In the genomic region with DNA sequence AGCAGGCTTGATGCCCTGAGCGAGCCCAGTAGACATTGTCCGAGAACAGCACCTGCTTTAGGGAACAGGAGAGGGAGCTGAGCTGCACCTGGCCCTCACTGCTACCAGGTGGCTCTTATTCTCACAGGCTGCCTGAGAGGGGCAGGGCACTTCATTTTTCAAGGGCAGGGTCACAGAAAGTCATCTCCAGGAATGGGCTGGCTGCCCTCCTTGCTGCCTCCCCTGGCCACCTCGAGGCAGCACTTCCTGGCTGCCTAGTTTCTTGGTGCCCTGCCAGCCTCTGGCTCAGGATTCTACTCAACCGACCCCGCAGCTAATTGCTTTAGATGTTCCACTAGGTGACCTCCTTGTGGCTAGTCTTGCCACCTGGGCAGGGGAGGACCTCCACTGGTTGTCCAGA, we compare ENCODE assay signal across 10 mouse cellular contexts. TPM values are rescaled to one million over a fixed set of nuclear protein-coding genes. Genes with fewer than 3 reads are reported as not detected.
DNase-seq lines count a peak whose midpoint lies in the region; ATAC-seq and TF ChIP-seq lines count a peak whose summit lies in the region.
"Had no signal": no experiment of that assay in that cellular context is flagged by ENCODE, and none has a peak within 500 bp of the region (broad histone marks: within the 10 kb centered on the region; RNA-seq: fewer than 3 reads in every experiment).

No protein-coding gene starts in this region.

- H3K4me3 ChIP-seq in liver, adult 2 months (ENCODE audit: insufficient read depth, low read depth, low read length), result no peak overlapping the region
- H3K4me3 ChIP-seq in liver, embryonic 12.5 days, result no peak overlapping the region
- peak overlapping the region; percentile 59 for H3K4me3 ChIP-seq in heart, embryonic 15.5 days
- peak overlapping the region; percentile 50; the same call in 1 of the 2 replicates for H3K4me3 ChIP-seq in kidney, embryonic 16.5 days (ENCODE audit: low read length)
- H3K4me3 ChIP-seq in small intestine, adult 2 months (ENCODE audit: low read depth, low read length), result peak overlapping the region; percentile 93
- no peak overlapping the region for H3K4me3 ChIP-seq in hindbrain, embryonic 16.5 days (ENCODE audit: low read length)

- TF ChIP-seq POLR2A in liver, adult 2 months (IDR thresholded peaks at IDR 0.05; ENCODE audit: extremely low read depth, insufficient read depth, low read length), result no peak
- TF ChIP-seq POLR2A in small intestine, adult 2 months (IDR thresholded peaks at IDR 0.05; ENCODE audit: low read depth, low read length), result no peak; the same call in 1 of the 2 replicates

- 43% methylated on average over 5 of the region's 5 CpGs for WGBS in liver, adult 2 months
- 44% methylated on average over 5 of the region's 5 CpGs for WGBS in liver, embryonic 12.5 days (ENCODE audit: insufficient replicate concordance)
- WGBS in heart, embryonic 15.5 days, result 15% methylated on average over 5 of the region's 5 CpGs
- 21% methylated on average over 5 of the region's 5 CpGs for WGBS in kidney, embryonic 16.5 days
- 5% methylated on average over 5 of the region's 5 CpGs for WGBS in small intestine, adult 2 months
- 41% methylated on average over 5 of the region's 5 CpGs for WGBS in hindbrain, embryonic 16.5 days

- DNase-seq in liver, adult 2 months (ENCODE audit: extremely low read depth, low read depth, low spot score), result no peak
- DNase-seq in frontal cortex, postnatal 36 days (ENCODE audit: low spot score in 2 of 2), result no peak

- no peaks in the 10 kb centered on the region for H3K79me2 ChIP-seq in liver, adult 2 months (ENCODE audit: control insufficient read depth, insufficient read depth, low read length)

- H3K27me3 ChIP-seq in liver, adult 2 months (ENCODE audit: control insufficient read depth, insufficient read depth, low read length), result no peaks in the 10 kb centered on the region
- H3K27me3 ChIP-seq in liver, embryonic 12.5 days (replicated peaks), result peaks cover 71% of the 10 kb centered on the region
- H3K27me3 ChIP-seq in heart, embryonic 15.5 days, result peaks cover 29% of the 10 kb centered on the region
- peaks cover 52% of the 10 kb centered on the region for H3K27me3 ChIP-seq in kidney, embryonic 16.5 days (ENCODE audit: insufficient read depth, low read length)
- H3K27me3 ChIP-seq in small intestine, adult 2 months (ENCODE audit: control insufficient read depth, insufficient read depth, low read length), result 0 out of 2 replicates have a peak, but pooled peaks cover 4% of the 10 kb centered on the region
- H3K27me3 ChIP-seq in hindbrain, embryonic 16.5 days (replicated peaks; ENCODE audit: control insufficient read depth, insufficient read depth, low read length), result peaks cover 32% of the 10 kb centered on the region

- H3K4me2 ChIP-seq in liver, embryonic 12.5 days, result no peak overlapping the region
- H3K4me2 ChIP-seq in heart, embryonic 15.5 days, result peak overlapping the region; percentile 79
- H3K4me2 ChIP-seq in kidney, embryonic 16.5 days (replicated peaks; ENCODE audit: low read depth, low read length), result peak overlapping the region; percentile 81
- no peak overlapping the region for H3K4me2 ChIP-seq in hindbrain, embryonic 16.5 days (ENCODE audit: low read length)

- H3K9me3 ChIP-seq in liver, embryonic 12.5 days (replicated peaks), result no peaks in the 10 kb centered on the region
- no peaks in the 10 kb centered on the region for H3K9me3 ChIP-seq in heart, embryonic 15.5 days (replicated peaks)
- H3K9me3 ChIP-seq in kidney, embryonic 16.5 days (ENCODE audit: low read length), result no peaks in the 10 kb centered on the region
- no peaks in the 10 kb centered on the region for H3K9me3 ChIP-seq in hindbrain, embryonic 16.5 days (ENCODE audit: control insufficient read depth, low read length)
- H3K9me3 ChIP-seq: hindbrain, embryonic 12.5 days; limb, embryonic 15.5 days had no signal

- H3K36me3 ChIP-seq in liver, adult 2 months (ENCODE audit: control insufficient read depth, insufficient read depth, low read length), result no peaks in the 10 kb centered on the region
- no peaks in the 10 kb centered on the region for H3K36me3 ChIP-seq in liver, embryonic 12.5 days
- no peaks in the 10 kb centered on the region for H3K36me3 ChIP-seq in heart, embryonic 15.5 days
- H3K36me3 ChIP-seq in kidney, embryonic 16.5 days (ENCODE audit: insufficient read depth, low read length), result no peaks in the 10 kb centered on the region
- no peaks in the 10 kb centered on the region for H3K36me3 ChIP-seq in small intestine, adult 2 months (ENCODE audit: control insufficient read depth, insufficient read depth, low read length)
- H3K36me3 ChIP-seq in hindbrain, embryonic 16.5 days (ENCODE audit: control insufficient read depth, insufficient read depth, low read length), result no peaks in the 10 kb centered on the region
- H3K36me3 ChIP-seq: hindbrain, embryonic 12.5 days; limb, embryonic 15.5 days had no signal

- H3K9ac ChIP-seq in liver, adult 2 months (ENCODE audit: low read depth, low read length), result no peak overlapping the region
- H3K9ac ChIP-seq in liver, embryonic 12.5 days, result no peak overlapping the region
- H3K9ac ChIP-seq in heart, embryonic 15.5 days, result peak overlapping the region; percentile 69
- H3K9ac ChIP-seq in kidney, embryonic 16.5 days (replicated peaks; ENCODE audit: low read length), result peak overlapping the region; percentile 63; the same call in 1 of the 2 replicates
- no peak overlapping the region for H3K9ac ChIP-seq in hindbrain, embryonic 16.5 days (ENCODE audit: low read depth, low read length)
- H3K9ac ChIP-seq: hindbrain, embryonic 12.5 days; limb, embryonic 15.5 days had no signal

- no peaks in the 10 kb centered on the region for H3K4me1 ChIP-seq in liver, adult 2 months (ENCODE audit: control insufficient read depth, insufficient read depth, low read length)
- H3K4me1 ChIP-seq in liver, embryonic 12.5 days, result peaks cover 21% of the 10 kb centered on the region
- peaks cover 64% of the 10 kb centered on the region for H3K4me1 ChIP-seq in heart, embryonic 15.5 days (replicated peaks)
- peaks cover 29% of the 10 kb centered on the region for H3K4me1 ChIP-seq in kidney, embryonic 16.5 days (ENCODE audit: insufficient read depth, low read length)
- peaks cover 20% of the 10 kb centered on the region; the same call in 1 of the 2 replicates for H3K4me1 ChIP-seq in small intestine, adult 2 months (ENCODE audit: control insufficient read depth, insufficient read depth, insufficient read length, low read length)
- peaks cover 8% of the 10 kb centered on the region; the same call in 1 of the 2 replicates for H3K4me1 ChIP-seq in hindbrain, embryonic 16.5 days (ENCODE audit: control insufficient read depth, insufficient read depth, low read depth, low read length)

- peak overlapping the region; percentile 20; the same call in 1 of the 2 replicates for H3K27ac ChIP-seq in liver, adult 2 months (replicated peaks; ENCODE audit: insufficient read depth, low read depth, low read length)
- no peak overlapping the region for H3K27ac ChIP-seq in liver, embryonic 12.5 days
- H3K27ac ChIP-seq in heart, embryonic 15.5 days, result peak overlapping the region; percentile 94
- peak overlapping the region; percentile 45 for H3K27ac ChIP-seq in kidney, embryonic 16.5 days (ENCODE audit: low read length)
- H3K27ac ChIP-seq in small intestine, adult 2 months (ENCODE audit: insufficient read depth, low read depth, low read length), result peak overlapping the region; percentile 75
- H3K27ac ChIP-seq in hindbrain, embryonic 16.5 days (ENCODE audit: low read depth, low read length), result no peak overlapping the region
- H3K27ac ChIP-seq: hindbrain, embryonic 12.5 days; limb, embryonic 15.5 days had no signal

- no peak for TF ChIP-seq CTCF in liver, adult 2 months (IDR thresholded peaks at IDR 0.05; ENCODE audit: low read depth, low read length)
- no peak for TF ChIP-seq CTCF in small intestine, adult 2 months (IDR thresholded peaks at IDR 0.05; ENCODE audit: extremely low read depth, insufficient read length, insufficient replicate concordance, low read depth, low read length)

- no peak for ATAC-seq in liver, embryonic 12.5 days
- no peak; the same call in 1 of the 2 replicates for ATAC-seq in heart, embryonic 15.5 days (replicated peaks; ENCODE audit: insufficient number of reproducible peaks, insufficient read depth, low FRiP score, low read depth)
- ATAC-seq in kidney, embryonic 16.5 days (ENCODE audit: low FRiP score, low TSS enrichment), result 0 out of 2 replicates have a peak, but pooled peaks have one; percentile 25
- no peak for ATAC-seq in erythroblast, adult 5-6 weeks (replicated peaks; ENCODE audit: low FRiP score, poor library complexity, severe bottlenecking)
- ATAC-seq in hindbrain, embryonic 16.5 days, result no peak

RNA-seq across cellular contexts. Expression of a gene that starts 2.0 kb away (rescaled TPM):
- 1.3 and 3.4 TPM in 2 replicates for total RNA-seq in liver, adult 2 months (2014; rRNA removed)
- 0.91 and 2.5 TPM in 2 replicates for polyA plus RNA-seq in liver, adult 2 months (2012; rRNA removed)
- polyA plus RNA-seq in liver, embryonic 12.5 days (2016; fragmentation: Nextera tagmentation; extraction: Ambion mirVana), result 0.21 and 0.61 TPM in 2 replicates
- 25.8 and 27.5 TPM in 2 replicates for polyA plus RNA-seq in heart, embryonic 15.5 days (2015; fragmentation: Nextera tagmentation; extraction: Ambion mirVana)
- polyA plus RNA-seq in kidney, embryonic 16.5 days (2015; fragmentation: Nextera tagmentation; extraction: Ambion mirVana), result 9.2 and 9.8 TPM in 2 replicates
- 24.0 and 41.8 TPM in 2 replicates for polyA plus RNA-seq in small intestine, adult 2 months (2012; rRNA removed)
- total RNA-seq in erythroblast, adult 5-6 weeks (2015; ENCODE audit: low replicate concordance), result not detected in 2 replicates
- total RNA-seq in erythroblast, adult 5-6 weeks (2017; ENCODE audit: low replicate concordance), result not detected in 2 replicates
- 1.3 and 2.2 TPM in 2 replicates for polyA plus RNA-seq in hindbrain, embryonic 16.5 days (2015; fragmentation: Nextera tagmentation; extraction: Ambion mirVana)

RNA-seq across cellular contexts. Expression of a gene that starts 13.8 kb away (rescaled TPM):
- under 0.01 and 0.07 TPM in 2 replicates for total RNA-seq in liver, adult 2 months (2014; rRNA removed)
- 0.02 TPM in 1 of 2 replicates, not detected in the other for polyA plus RNA-seq in liver, adult 2 months (2012; rRNA removed)
- polyA plus RNA-seq in liver, embryonic 12.5 days (2016; fragmentation: Nextera tagmentation; extraction: Ambion mirVana), result 1.3 and 1.6 TPM in 2 replicates
- polyA plus RNA-seq in heart, embryonic 15.5 days (2015; fragmentation: Nextera tagmentation; extraction: Ambion mirVana), result 3.8 and 4.7 TPM in 2 replicates
- polyA plus RNA-seq in kidney, embryonic 16.5 days (2015; fragmentation: Nextera tagmentation; extraction: Ambion mirVana), result 6.0 and 6.9 TPM in 2 replicates
- 11.9 and 13.1 TPM in 2 replicates for polyA plus RNA-seq in small intestine, adult 2 months (2012; rRNA removed)
- not detected in 2 replicates for total RNA-seq in erythroblast, adult 5-6 weeks (2015; ENCODE audit: low replicate concordance)
- not detected in 2 replicates for total RNA-seq in erythroblast, adult 5-6 weeks (2017; ENCODE audit: low replicate concordance)
- 2.1 and 3.2 TPM in 2 replicates for polyA plus RNA-seq in hindbrain, embryonic 16.5 days (2015; fragmentation: Nextera tagmentation; extraction: Ambion mirVana)

RNA-seq across cellular contexts. Expression of a gene that starts 39.2 kb away (rescaled TPM):
- 11.9 and 13.4 TPM in 2 replicates for total RNA-seq in liver, adult 2 months (2014; rRNA removed)
- 45.6 and 47.7 TPM in 2 replicates for polyA plus RNA-seq in liver, adult 2 months (2012; rRNA removed)
- polyA plus RNA-seq in liver, embryonic 12.5 days (2016; fragmentation: Nextera tagmentation; extraction: Ambion mirVana), result 50.2 and 50.5 TPM in 2 replicates
- polyA plus RNA-seq in heart, embryonic 15.5 days (2015; fragmentation: Nextera tagmentation; extraction: Ambion mirVana), result 45.7 and 66.2 TPM in 2 replicates
- polyA plus RNA-seq in kidney, embryonic 16.5 days (2015; fragmentation: Nextera tagmentation; extraction: Ambion mirVana), result 104 and 120 TPM in 2 replicates
- 46.9 and 60.0 TPM in 2 replicates for polyA plus RNA-seq in small intestine, adult 2 months (2012; rRNA removed)
- total RNA-seq in erythroblast, adult 5-6 weeks (2015; ENCODE audit: low replicate concordance), result 1.3 and 11.1 TPM in 2 replicates
- total RNA-seq in erythroblast, adult 5-6 weeks (2017; ENCODE audit: low replicate concordance), result 5.3 and 16.4 TPM in 2 replicates
- polyA plus RNA-seq in hindbrain, embryonic 16.5 days (2015; fragmentation: Nextera tagmentation; extraction: Ambion mirVana), result 97.4 and 98.7 TPM in 2 replicates

RNA-seq across cellular contexts. Expression of a gene that starts 55.7 kb away (rescaled TPM):
- 363 and 420 TPM in 2 replicates for total RNA-seq in liver, adult 2 months (2014; rRNA removed)
- 616 and 625 TPM in 2 replicates for polyA plus RNA-seq in liver, adult 2 months (2012; rRNA removed)
- 154 TPM in 2 replicates for polyA plus RNA-seq in liver, embryonic 12.5 days (2016; fragmentation: Nextera tagmentation; extraction: Ambion mirVana)
- 780 and 813 TPM in 2 replicates for polyA plus RNA-seq in heart, embryonic 15.5 days (2015; fragmentation: Nextera tagmentation; extraction: Ambion mirVana)
- polyA plus RNA-seq in kidney, embryonic 16.5 days (2015; fragmentation: Nextera tagmentation; extraction: Ambion mirVana), result 643 and 698 TPM in 2 replicates
- polyA plus RNA-seq in small intestine, adult 2 months (2012; rRNA removed), result 206 and 227 TPM in 2 replicates
- total RNA-seq in erythroblast, adult 5-6 weeks (2015; ENCODE audit: low replicate concordance), result 59.4 and 65.9 TPM in 2 replicates
- 40.8 and 80.4 TPM in 2 replicates for total RNA-seq in erythroblast, adult 5-6 weeks (2017; ENCODE audit: low replicate concordance)
- 532 and 585 TPM in 2 replicates for polyA plus RNA-seq in hindbrain, embryonic 16.5 days (2015; fragmentation: Nextera tagmentation; extraction: Ambion mirVana)

Comparison
In these comparisons a context has a peak if more than half of its experiments do, and no peak if none do; other contexts are left out.
1. H3K27ac ChIP-seq: peak in liver, adult 2 months (single experiment), heart, embryonic 15.5 days (single experiment), kidney, embryonic 16.5 days (single experiment) and small intestine, adult 2 months (single experiment); none in liver, embryonic 12.5 days (single experiment) and hindbrain, embryonic 16.5 days (single experiment).
2. H3K4me3 ChIP-seq: peak in heart, embryonic 15.5 days (single experiment), kidney, embryonic 16.5 days (single experiment) and small intestine, adult 2 months (single experiment); none in liver, adult 2 months (single experiment), liver, embryonic 12.5 days (single experiment) and hindbrain, embryonic 16.5 days (single experiment).
3. H3K9ac ChIP-seq: peak in heart, embryonic 15.5 days (single experiment) and kidney, embryonic 16.5 days (single experiment); none in liver, adult 2 months (single experiment), liver, embryonic 12.5 days (single experiment) and hindbrain, embryonic 16.5 days (single experiment).
4. H3K4me2 ChIP-seq: peak in heart, embryonic 15.5 days (single experiment) and kidney, embryonic 16.5 days (single experiment); none in liver, embryonic 12.5 days (single experiment) and hindbrain, embryonic 16.5 days (single experiment).